Mouse (Mus musculus): ENCODE results near the gene Limk2. TPM values are rescaled to one million over a fixed set of nuclear protein-coding genes. Genes with fewer than 3 reads are reported as not detected.

Limk2 gene
- polyA plus RNA-seq, 1 experiment from 2014 or later = 69.3 TPM

DNA sequence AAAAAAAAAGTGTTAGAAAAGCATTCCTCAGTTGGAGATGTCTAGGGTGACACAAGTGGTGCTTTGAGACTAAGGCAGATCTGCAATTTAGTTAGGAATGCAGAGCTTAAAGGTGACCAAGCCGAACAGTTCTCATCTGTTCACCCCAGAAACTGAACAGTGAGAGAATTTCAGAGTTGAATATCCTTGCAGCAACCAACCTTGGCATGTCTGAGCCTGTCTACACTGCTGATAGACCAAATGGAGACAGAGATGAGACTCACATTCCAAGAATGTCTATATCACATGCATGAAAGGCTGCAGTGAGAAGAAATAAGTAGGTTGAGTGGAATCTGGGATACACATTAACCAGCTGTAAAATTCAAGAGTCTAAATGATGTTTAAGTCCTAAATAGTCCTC is 28.6 kb upstream of the Limk2 start:
- Histone ChIP-seq H3K9me3 (ENCODE audit: control insufficient read depth, low read length) (no peaks in the 10 kb centered on the region), H3K4me3 (ENCODE audit: low read depth, low read length) (no peak overlapping the region), H3K9ac (ENCODE audit: low read length) (no peak overlapping the region), H3K27me3 (ENCODE audit: control insufficient read depth, insufficient read depth, low read length) (no peaks in the 10 kb centered on the region), H3K27ac (replicated peaks) (no peak overlapping the region), H3K4me2 (replicated peaks; ENCODE audit: low read depth) (no peak overlapping the region), H3K36me3 (ENCODE audit: control insufficient read depth, insufficient read depth, low read length) (no peaks in the 10 kb centered on the region), H3K4me1 (replicated peaks; ENCODE audit: control insufficient read depth, insufficient read depth) (no peaks in the 10 kb centered on the region)
- 71% methylated on average over 1 of the region's 1 CpGs for WGBS
- DNase-seq (ENCODE audit: low spot score) (no peak), ATAC-seq (ENCODE audit: low FRiP score, low TSS enrichment) (no peak)
- TF ChIP-seq CTCF (IDR thresholded peaks at IDR 0.05; ENCODE audit: low read depth) (no peak), EP300 (optimal IDR thresholded peaks at IDR 0.05) (no peak)

DNA sequence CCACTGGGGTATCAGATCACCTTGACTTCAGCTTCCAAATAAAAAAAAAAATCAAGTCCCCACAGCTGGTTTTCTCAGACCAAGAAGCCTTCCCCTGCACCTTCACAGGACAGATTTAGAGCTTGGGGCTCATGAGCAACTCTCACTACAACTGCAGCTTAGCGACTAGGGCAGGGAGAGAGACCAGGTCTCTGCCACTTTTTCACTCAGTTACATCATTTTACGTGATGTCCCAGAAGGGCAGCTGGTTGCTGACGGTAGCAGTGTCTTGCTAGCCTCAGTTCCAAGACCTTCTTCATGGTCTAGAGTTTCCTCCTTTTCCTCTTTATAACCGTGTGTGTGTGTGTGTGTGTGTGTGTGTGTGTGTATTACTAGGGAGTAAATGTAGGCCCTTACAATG is 24.8 kb upstream of the Limk2 start:
- no peaks in the 10 kb centered on the region for H3K9me3 ChIP-seq (ENCODE audit: control insufficient read depth, low read length)
- TF ChIP-seq EP300 (optimal IDR thresholded peaks at IDR 0.05) (no peak), CTCF (IDR thresholded peaks at IDR 0.05; ENCODE audit: low read depth) (no peak)
- H3K36me3 ChIP-seq (ENCODE audit: control insufficient read depth, insufficient read depth, low read length) = no peaks in the 10 kb centered on the region
- DNase-seq (ENCODE audit: low spot score) = no peak
- no peak overlapping the region for H3K4me3 ChIP-seq (ENCODE audit: low read depth, low read length)
- no peaks in the 10 kb centered on the region for H3K4me1 ChIP-seq (replicated peaks; ENCODE audit: control insufficient read depth, insufficient read depth)
- H3K4me2 ChIP-seq (replicated peaks; ENCODE audit: low read depth) = no peak overlapping the region
- no peaks in the 10 kb centered on the region for H3K27me3 ChIP-seq (ENCODE audit: control insufficient read depth, insufficient read depth, low read length)
- no peak overlapping the region for H3K9ac ChIP-seq (ENCODE audit: low read length)
- WGBS = 81% methylated on average over 4 of the region's 4 CpGs
- H3K27ac ChIP-seq (replicated peaks) = no peak overlapping the region
- ATAC-seq (ENCODE audit: low FRiP score, low TSS enrichment) = no peak

GRCm38 (mm10) chr11:3431976-3432603 is 23.1 kb upstream of the Limk2 start:
- TF ChIP-seq CTCF (IDR thresholded peaks at IDR 0.05; ENCODE audit: low read depth) (no peak), EP300 (optimal IDR thresholded peaks at IDR 0.05) (no peak)
- H3K4me3 ChIP-seq (ENCODE audit: low read depth, low read length) = no peak overlapping the region
- WGBS = 96% methylated on average over 6 of the region's 6 CpGs

GRCm38 (mm10) chr11:3431515-3431914 is 22.5 kb upstream of the Limk2 start:
- ATAC-seq (ENCODE audit: low FRiP score, low TSS enrichment) = no peak
- no peak for TF ChIP-seq CTCF (IDR thresholded peaks at IDR 0.05; ENCODE audit: low read depth)
- TF ChIP-seq EP300 (optimal IDR thresholded peaks at IDR 0.05) = no peak
- 92% methylated on average over 3 of the region's 3 CpGs for WGBS
- no peak overlapping the region for H3K4me3 ChIP-seq (ENCODE audit: low read depth, low read length)
- H3K9me3 ChIP-seq (ENCODE audit: control insufficient read depth, low read length) = no peaks in the 10 kb centered on the region
- H3K27me3 ChIP-seq (ENCODE audit: control insufficient read depth, insufficient read depth, low read length) = no peaks in the 10 kb centered on the region
- DNase-seq (ENCODE audit: low spot score) = no peak
- H3K9ac ChIP-seq (ENCODE audit: low read length) = no peak overlapping the region
- H3K4me1 ChIP-seq (replicated peaks; ENCODE audit: control insufficient read depth, insufficient read depth) = no peaks in the 10 kb centered on the region
- no peak overlapping the region for H3K4me2 ChIP-seq (replicated peaks; ENCODE audit: low read depth)
- no peaks in the 10 kb centered on the region for H3K36me3 ChIP-seq (ENCODE audit: control insufficient read depth, insufficient read depth, low read length)
- no peak overlapping the region for H3K27ac ChIP-seq (replicated peaks)

More at GRCm38 (mm10) chr11:3431976-3432603, 23.1 kb upstream of the Limk2 start:
- H3K4me1 ChIP-seq (replicated peaks; ENCODE audit: control insufficient read depth, insufficient read depth) = no peaks in the 10 kb centered on the region
- no peak for DNase-seq (ENCODE audit: low spot score)
- no peak overlapping the region for H3K9ac ChIP-seq (ENCODE audit: low read length)
- no peaks in the 10 kb centered on the region for H3K36me3 ChIP-seq (ENCODE audit: control insufficient read depth, insufficient read depth, low read length)
- no peak overlapping the region for H3K27ac ChIP-seq (replicated peaks)
- H3K9me3 ChIP-seq (ENCODE audit: control insufficient read depth, low read length) = no peaks in the 10 kb centered on the region
- H3K4me2 ChIP-seq (replicated peaks; ENCODE audit: low read depth) = no peak overlapping the region
- H3K27me3 ChIP-seq (ENCODE audit: control insufficient read depth, insufficient read depth, low read length) = no peaks in the 10 kb centered on the region
- ATAC-seq (ENCODE audit: low FRiP score, low TSS enrichment) = no peak

DNA sequence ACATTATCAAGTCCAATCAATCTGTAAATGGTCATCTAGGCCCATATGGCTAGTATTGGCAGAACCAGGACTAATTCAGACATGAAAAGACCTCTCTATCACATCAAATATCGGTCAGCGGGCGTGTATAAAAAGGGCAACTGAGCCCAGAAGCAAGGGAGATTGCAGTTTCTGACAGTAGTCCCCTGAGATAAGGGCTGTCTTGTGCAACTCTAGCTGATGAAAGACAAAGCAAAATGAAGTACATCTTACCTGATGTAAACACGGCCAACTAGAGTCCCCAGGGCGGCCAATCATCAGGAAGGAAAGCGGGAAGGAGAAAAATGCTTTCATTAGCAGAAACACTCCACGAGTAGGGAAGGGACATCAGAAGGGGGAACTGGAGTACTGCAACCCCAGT is 19.6 kb upstream of the Limk2 start:
- Histone ChIP-seq H3K9ac (ENCODE audit: low read length) (no peak overlapping the region), H3K27me3 (ENCODE audit: control insufficient read depth, insufficient read depth, low read length) (no peaks in the 10 kb centered on the region), H3K27ac (replicated peaks) (no peak overlapping the region), H3K4me3 (ENCODE audit: low read depth, low read length) (no peak overlapping the region), H3K4me1 (replicated peaks; ENCODE audit: control insufficient read depth, insufficient read depth) (no peaks in the 10 kb centered on the region), H3K36me3 (ENCODE audit: control insufficient read depth, insufficient read depth, low read length) (peaks cover 10% of the 10 kb centered on the region), H3K9me3 (ENCODE audit: control insufficient read depth, low read length) (no peaks in the 10 kb centered on the region), H3K4me2 (replicated peaks; ENCODE audit: low read depth) (no peak overlapping the region)
- TF ChIP-seq CTCF (IDR thresholded peaks at IDR 0.05; ENCODE audit: low read depth) (no peak), EP300 (optimal IDR thresholded peaks at IDR 0.05) (no peak)
- DNase-seq (ENCODE audit: low spot score) (no peak), ATAC-seq (ENCODE audit: low FRiP score, low TSS enrichment) (no peak)
- 84% methylated on average over 7 of the region's 7 CpGs for WGBS

DNA sequence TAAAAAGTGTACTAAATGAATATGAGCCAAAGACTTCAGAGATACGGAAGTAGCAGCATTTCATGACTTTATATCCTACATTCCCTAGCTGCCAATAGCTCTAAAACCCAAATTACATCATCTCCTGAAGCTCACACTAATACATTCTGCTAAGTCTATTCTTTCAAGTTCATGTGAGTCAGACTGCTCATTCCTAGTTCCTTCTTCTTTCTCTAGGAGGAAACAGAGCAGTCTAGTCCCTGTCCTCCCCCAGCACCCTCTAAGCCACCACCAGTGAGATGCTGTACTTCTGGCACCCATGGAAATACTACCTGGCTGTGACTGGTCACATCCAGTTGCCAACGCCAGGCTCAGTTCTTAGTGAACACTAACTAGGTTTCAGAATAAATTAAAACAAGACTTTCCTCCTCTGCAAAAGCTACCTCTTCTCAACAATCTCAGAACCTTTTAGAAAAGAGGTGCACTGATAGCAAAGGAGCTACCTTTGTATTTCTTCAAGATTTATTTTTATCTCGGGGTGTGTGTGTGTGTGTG is 18.8 kb upstream of the Limk2 start:
- Histone ChIP-seq H3K4me3 (ENCODE audit: low read depth, low read length) (no peak overlapping the region), H3K4me2 (replicated peaks; ENCODE audit: low read depth) (no peak overlapping the region), H3K9ac (ENCODE audit: low read length) (no peak overlapping the region), H3K9me3 (ENCODE audit: control insufficient read depth, low read length) (no peaks in the 10 kb centered on the region), H3K4me1 (replicated peaks; ENCODE audit: control insufficient read depth, insufficient read depth) (no peaks in the 10 kb centered on the region), H3K27ac (replicated peaks) (no peak overlapping the region), H3K27me3 (ENCODE audit: control insufficient read depth, insufficient read depth, low read length) (no peaks in the 10 kb centered on the region), H3K36me3 (ENCODE audit: control insufficient read depth, insufficient read depth, low read length) (peaks cover 10% of the 10 kb centered on the region)
- DNase-seq (ENCODE audit: low spot score) = no peak
- 71% methylated on average over 3 of the region's 3 CpGs for WGBS
- TF ChIP-seq EP300 (optimal IDR thresholded peaks at IDR 0.05) (no peak), CTCF (IDR thresholded peaks at IDR 0.05; ENCODE audit: low read depth) (no peak)
- ATAC-seq (ENCODE audit: low FRiP score, low TSS enrichment) = no peak

Measured in stomach, postnatal 0 days (tissue).